Mouse (Mus musculus) brain, embryonic 14.5 days (tissue): ENCODE measurements around the gene Slc25a19. TPM values are rescaled to one million over a fixed set of nuclear protein-coding genes. Genes with fewer than 3 reads are reported as not detected.

Experiments
- DNase-seq: peaks from one replicate; pipeline ENCODE4 v3.0.0-alpha.2; 2011; ENCODE audit warnings: low read depth
- CTCF ChIP-seq: fragments of 200-500 bp; IDR thresholded peaks from 2 replicates; pipeline ENCODE4 v1.5.1; 2012; ENCODE audit warnings: inconsistent platforms, mild to moderate bottlenecking, moderate library complexity, borderline replicate concordance; ENCODE audit not compliant: insufficient read depth, insufficient read length; ENCODE audit errors: extremely low read depth
- POLR2A ChIP-seq: fragments of 200-500 bp; IDR thresholded peaks from 2 replicates; pipeline ENCODE4 v1.6.1; 2012; ENCODE audit warnings: mild to moderate bottlenecking, inconsistent platforms, borderline replicate concordance; ENCODE audit not compliant: poor library complexity, insufficient read depth, insufficient read length, severe bottlenecking; ENCODE audit errors: extremely low read depth
- polyA plus RNA-seq: library from polyadenylated mRNA; depleted of rRNA; stranded (reverse); fragments of >200 nt; gene quantifications from 2 replicates; pipeline ENCODE4 v1.2.3, GENCODE M21; 2012

Slc25a19 gene
- polyA plus RNA-seq, 1 experiment, result 55.1 TPM

DNA sequence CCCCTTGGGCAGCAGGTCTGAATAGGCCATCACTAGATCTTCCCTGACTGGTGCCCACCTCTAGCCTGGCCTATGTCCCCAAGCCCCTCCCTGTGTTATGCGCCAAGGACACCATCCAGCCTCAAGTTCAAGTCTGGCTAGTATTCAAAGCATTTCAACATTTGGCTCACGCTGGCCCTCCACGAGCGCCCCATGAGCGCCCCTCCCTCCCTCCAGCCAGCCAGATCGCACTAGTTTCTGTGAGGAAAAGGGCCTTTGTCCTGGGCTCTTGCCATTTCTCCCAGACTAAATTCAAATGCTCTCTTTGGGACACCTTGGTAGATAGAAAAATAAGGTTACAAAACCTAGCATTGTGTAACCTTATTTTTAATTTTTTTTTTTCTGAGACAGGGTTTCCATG, 12.2 kb downstream of the Slc25a19 start:
- DNase-seq, result no peak
- no peak for TF ChIP-seq POLR2A
- TF ChIP-seq CTCF, result no peak

DNA sequence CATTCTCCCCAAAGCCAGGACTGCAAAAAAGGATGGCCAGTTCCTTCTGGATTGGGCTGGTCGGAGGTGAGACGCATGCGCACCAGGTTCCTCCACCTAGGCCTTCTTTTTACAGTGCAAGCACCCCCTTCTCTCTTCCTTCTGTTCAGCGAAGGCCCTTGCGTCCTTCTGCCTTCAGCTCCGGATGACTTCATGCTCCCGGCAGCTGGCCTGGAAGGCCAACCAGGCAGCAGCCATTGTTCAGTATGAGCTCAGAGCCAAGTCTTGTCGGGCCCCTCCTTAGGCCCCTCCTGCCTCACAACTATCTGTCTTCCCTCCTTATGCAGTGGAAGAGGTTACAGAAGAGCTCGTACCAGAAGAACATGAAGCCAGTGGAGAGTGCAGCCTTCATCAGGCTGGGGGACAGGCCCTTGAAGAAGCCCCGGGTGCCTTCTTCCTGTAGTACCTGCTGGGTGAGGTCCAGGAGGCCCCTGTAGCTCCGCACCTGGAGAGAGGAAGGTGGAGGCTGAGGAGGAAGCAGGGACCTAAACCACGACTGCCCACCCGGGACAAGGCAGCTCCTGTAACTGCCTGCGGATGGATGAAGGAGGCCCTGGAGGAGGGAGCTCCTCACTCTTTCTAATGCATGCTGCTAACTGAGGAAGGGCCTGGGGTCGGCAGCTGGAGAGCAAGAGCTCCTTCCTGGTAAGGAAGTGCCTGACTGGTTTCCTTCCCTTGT, 12.8 kb downstream of the Slc25a19 start:
- TF ChIP-seq CTCF (no peak), POLR2A (no peak)

DNA sequence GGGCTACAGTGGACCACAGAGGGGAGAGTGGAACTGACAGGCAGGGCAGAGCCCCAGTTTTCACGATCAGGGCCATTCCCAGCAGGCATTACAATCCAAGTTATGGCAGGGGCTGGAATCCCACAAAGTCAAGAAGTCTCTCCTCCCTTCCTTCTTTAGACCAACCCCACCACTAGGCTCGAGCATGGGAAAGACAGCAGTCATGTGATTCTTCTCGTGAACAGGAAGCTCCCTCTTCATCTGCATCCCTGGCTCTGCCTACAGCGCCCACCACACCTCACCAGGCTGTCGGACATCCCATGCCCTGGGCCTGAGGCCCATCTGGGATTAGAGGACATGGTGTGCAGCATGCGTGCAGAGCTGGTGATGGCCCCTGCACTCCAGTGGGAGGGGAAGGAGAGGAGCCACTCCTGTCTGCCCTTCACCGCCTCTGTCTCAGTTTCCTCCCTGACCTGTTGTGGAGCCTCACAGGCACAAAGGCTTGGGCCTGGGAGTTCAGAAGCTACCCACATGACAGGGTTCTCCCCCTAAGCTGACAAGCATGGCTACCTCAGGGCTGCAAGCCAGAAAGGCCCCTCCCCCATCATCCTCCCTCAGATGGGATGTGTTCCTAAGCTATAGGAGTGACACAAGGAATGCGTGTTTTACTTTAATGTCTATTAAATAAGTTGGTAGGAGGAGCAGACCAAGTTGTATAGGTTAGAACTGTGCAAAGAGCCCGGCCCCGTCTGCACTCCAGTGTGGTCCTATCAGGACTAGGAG, 13.6 kb downstream of the Slc25a19 start:
- no peak for DNase-seq
- TF ChIP-seq POLR2A, result no peak
- no peak for TF ChIP-seq CTCF

More for the DNA sequence above, 12.8 kb downstream of the Slc25a19 start:
- DNase-seq, result no peak

DNA sequence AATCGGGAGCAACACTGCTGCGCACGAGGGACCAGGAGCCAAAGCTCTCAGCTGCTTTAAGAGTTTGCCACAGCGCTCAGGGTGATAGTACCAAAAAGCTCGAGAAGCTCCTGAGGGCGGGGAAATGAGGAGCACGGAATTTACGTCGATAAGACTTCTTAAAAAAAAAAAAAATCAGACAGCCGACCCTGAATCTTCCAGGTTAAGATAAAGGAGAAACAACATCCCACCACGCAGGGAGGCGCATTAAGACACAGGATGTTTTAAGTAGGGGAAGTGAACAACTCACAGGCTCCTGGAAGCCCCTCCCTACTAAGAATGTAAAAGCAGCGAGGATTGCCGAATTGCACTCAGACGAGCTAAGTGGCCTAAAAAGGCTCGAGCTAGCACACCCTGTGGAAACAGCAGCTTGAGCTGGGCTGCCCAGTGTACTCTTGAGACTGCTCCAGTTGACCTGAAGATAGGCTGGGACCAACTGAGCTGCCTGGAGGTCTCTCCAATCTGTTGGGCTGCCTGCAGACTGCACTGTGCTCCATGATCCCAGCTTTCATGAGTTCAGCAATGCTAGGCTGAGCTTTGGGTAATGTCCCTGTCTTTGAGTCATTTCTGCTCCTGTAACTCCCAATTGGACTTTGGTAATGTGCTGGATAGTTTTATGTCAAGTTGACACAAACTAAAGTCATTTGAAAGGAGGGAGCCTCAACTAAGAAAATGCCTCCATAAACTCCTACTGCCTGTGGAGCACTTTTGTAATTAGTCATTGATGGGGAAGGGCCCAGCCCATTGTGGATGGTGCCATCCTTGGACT, 14.8 kb downstream of the Slc25a19 start:
- DNase-seq, result no peak
- TF ChIP-seq CTCF (no peak), POLR2A (no peak)

DNA sequence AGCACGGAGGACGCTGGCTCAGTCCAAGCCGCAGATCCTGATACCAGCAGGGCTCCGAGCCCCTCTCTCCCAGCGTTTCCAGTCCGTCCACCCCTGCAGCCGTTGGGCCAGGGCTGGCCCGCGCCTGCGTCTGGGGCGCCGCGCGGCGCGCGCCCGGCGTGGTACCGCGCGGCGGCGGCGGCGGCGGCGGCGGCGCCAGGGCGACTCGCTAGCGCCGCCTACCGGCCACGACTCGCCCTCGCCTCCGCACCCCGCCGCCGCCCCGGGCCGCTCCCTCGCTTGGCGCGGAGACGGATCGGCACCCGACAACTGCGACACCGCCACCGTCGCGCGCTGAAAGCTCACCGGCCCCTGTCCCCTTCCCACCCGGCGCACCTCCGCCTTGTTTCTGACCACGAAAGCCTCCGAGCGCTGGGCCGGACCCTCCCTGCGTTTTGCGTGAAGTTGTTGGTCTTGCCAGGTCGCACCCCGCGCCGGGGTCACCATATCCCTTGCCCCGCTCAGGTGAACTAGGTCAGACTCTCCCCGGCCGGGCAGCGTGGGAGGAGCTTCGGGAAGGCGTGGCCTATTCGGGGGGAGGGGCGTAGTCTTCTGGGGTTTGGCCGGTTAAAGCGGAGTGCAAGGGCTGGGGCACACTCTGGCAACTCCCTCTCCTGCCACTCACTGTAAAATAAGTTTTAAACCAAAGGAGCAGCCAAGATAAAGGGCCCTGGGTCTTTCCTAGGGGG, 15.5 kb downstream of the Slc25a19 start, which contains the start of gene Mif4gd:
Mif4gd (minus strand) TSS at position 560 of the 728 bp plus-strand sequence.
- TF ChIP-seq CTCF (peak; percentile 59; the same call in 1 of the 2 replicates), POLR2A (no peak)

DNA sequence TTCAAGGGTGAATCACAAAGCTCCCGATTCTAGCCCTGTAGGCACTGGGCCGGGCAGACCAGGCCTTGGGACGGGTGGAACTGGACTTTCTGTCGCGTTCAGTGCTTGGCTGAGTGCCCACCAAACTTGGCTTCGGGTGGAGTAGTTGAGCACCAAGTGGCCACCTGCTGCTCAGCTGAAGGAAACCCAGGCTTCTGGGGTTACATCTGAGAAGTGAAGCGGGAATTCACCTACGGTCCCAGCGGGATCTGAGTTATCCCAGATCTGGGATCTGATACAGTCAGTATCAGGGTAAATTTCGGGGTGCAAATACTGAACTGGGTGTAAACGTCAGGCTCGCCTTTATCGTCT, 16.1 kb downstream of the Slc25a19 start:
- TF ChIP-seq CTCF (no peak), POLR2A (no peak)
- DNase-seq, result peak; percentile 60

More for the DNA sequence above, 15.5 kb downstream of the Slc25a19 start, which contains the start of gene Mif4gd:
- peak; percentile 84 for DNase-seq

DNA sequence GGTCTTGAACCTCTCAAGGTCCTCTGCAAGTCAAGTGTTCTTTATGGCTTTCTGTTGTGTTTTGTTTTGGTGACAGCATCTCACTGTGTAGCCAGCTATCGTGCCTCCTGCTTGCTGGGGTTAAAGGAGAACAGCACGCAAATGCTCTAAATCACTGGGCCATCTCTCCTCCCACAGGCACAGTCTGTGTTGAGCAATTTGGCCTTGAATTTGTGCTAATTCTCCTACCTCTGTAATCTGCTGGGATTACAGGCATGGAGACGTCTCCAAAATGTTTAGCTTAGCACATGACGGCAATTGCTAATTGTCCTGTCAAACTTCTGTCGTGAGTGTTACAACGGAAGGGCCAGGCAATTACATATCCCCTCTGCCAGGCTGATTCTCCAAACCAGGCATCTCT, 16.9 kb downstream of the Slc25a19 start:
- TF ChIP-seq POLR2A (no peak), CTCF (no peak)
- no peak for DNase-seq

DNA sequence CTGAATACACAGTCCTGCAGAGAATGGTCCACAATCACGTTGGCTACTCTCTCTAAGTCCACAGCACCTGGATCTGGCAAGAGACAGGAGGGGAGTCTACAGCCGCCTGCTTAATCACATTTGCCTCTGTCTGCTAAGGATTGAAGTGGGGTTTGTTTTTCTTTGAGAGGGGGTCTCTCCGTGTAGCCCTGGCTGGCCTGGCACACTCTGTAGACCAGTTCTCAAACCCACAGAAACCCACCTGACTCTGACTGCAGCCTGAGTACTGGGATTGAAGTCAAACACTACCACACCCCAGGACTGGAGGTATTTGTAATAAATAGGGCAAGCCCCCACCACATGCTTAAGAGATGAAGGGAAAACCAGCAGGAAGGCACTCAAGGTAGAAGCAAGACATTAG, 18.5 kb downstream of the Slc25a19 start:
- DNase-seq, result no peak
- TF ChIP-seq CTCF (no peak), POLR2A (no peak)

DNA sequence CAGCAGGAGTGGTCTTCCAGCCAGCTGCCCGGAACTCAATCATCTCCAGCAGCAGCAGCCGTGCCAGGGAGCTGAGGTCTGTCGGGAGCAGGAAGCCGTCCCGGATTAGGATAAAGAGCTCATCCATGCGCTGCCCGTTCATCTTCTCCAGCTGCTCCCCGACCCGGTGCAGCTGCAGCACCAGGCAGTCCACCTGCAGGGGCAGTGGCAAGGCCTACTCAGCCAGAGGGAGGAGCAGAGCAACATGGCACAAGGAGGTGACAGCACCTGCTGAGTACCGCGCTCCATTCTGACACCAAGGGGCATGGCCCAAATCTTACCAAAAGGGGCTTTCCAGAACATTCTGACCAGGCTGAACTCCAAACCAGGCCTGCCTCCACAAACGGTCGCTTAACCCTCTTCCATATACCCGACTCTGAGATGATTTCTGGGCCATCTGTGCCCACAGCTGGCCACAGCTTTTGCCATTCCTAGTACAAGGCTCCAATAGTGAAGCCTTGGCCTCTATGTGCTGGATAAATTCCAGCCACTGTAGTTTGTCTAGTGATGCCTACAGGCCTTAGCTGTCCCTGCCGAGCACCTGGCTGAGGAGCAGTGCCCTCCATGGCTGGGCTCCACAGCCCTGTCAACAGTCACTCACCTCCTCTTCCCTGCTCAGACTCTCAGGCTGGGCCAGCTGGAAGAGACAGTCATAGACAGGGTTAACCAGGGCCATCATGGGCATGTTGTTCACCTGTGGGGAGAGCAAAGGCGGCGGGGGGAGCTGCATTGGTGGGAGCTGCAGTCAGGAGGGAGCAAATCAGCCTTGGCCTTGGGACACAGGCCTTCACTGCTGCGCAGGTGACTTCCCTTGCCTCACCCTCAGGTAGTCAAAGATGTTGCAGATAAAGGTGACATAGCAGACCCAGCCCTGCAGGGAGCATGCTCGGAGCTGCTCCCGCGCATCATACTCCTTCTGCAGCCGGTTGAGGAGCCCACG, 19.4 kb downstream of the Slc25a19 start:
- no peak for TF ChIP-seq CTCF
- TF ChIP-seq POLR2A, result no peak
- no peak for DNase-seq
